Mouse (Mus musculus) lung, embryonic 15.5 days (tissue): Measurements from ENCODE around the gene Tcstv1. TPM values are rescaled to one million over a fixed set of nuclear protein-coding genes. Genes with fewer than 3 reads are reported as not detected.
"Not testable (repeated sequence)": the region's sequence is repeated elsewhere in the genome, so short reads cannot be mapped to it uniquely, and the experiment has no call there.

Source experiments
- ATAC-seq: fragments of 200-750 bp; cut with Nextera tagmentation; 2 replicates; pipeline ENCODE4 v1.8.0; 2017; ENCODE audit warnings: moderate number of reproducible peaks, borderline replicate concordance; ENCODE audit not compliant: low FRiP score, low TSS enrichment; ENCODE audit errors: extremely low read depth
- H3K27ac ChIP-seq: fragments of 300-500 bp; sonication (generic); 2 replicates; pipeline ENCODE4 v1.5.1; 2015; ENCODE audit warnings: moderate library complexity, mild to moderate bottlenecking, inconsistent platforms
- H3K27me3 ChIP-seq: fragments of 300-500 bp; sonication (generic); 2 replicates; pipeline ENCODE4 v1.6.1; 2015; ENCODE audit warnings: inconsistent platforms
- H3K36me3 ChIP-seq: fragments of 300-500 bp; sonication (generic); 2 replicates; pipeline ENCODE4 v1.6.1; 2015; ENCODE audit warnings: inconsistent platforms
- H3K4me1 ChIP-seq: fragments of 300-500 bp; sonication (generic); 2 replicates; pipeline ENCODE4 v1.6.1; 2015; ENCODE audit warnings: inconsistent platforms
- H3K4me2 ChIP-seq: fragments of 300-500 bp; sonication (generic); 2 replicates; pipeline ENCODE4 v1.6.1; 2015; ENCODE audit warnings: inconsistent platforms, mild to moderate bottlenecking, moderate library complexity
- H3K4me3 ChIP-seq: fragments of 300-500 bp; sonication (generic); 2 replicates; pipeline ENCODE4 v1.5.1; 2015; ENCODE audit warnings: mild to moderate bottlenecking, inconsistent platforms
- H3K9ac ChIP-seq: fragments of 300-500 bp; sonication (generic); 2 replicates; pipeline ENCODE4 v1.6.1; 2015; ENCODE audit warnings: inconsistent platforms
- H3K9me3 ChIP-seq: fragments of 300-500 bp; sonication (generic); 2 replicates; pipeline ENCODE4 v1.6.1; 2016; ENCODE audit warnings: inconsistent platforms
- WGBS: fragments of 180-500 bp; shearing (Covaris S2); methylation state at CpG from one replicate; pipeline ENCODE4 v1.1.7; 2015; 5-methylcytosine and 5-hydroxymethylcytosine counted together
- polyA plus RNA-seq: library from polyadenylated mRNA; unstranded; fragments of >200 nt; fragmentation: Nextera tagmentation; extraction: Ambion mirVana; gene quantifications from 2 replicates; pipeline ENCODE4 v1.2.1, GENCODE M21; 2015

Gene Tcstv1
- not detected in 2 replicates for polyA plus RNA-seq

DNA sequence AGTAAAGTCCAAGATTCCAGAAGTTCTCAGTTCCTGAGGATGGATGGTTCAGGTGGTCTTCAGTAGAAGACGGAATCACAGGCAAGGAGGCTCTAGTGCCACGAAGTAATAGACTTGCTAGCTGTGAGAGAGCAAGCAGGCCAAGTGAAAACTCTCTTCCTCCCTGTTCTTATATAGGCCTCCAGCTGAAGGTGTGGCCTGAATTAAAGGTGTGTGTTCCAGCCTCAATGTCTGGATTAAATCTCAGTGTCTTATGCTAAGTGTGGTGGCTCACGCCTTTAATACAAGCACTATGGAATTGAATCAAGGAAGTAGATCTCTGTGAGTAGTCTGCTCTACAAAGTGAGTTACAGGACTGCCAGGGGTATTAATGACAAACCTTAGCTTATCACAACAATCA, at the start of gene Tcstv1:
TSS of gene Tcstv1 (minus strand) at position 101 of the 400 bp plus-strand sequence.
- H3K9ac ChIP-seq, H3K9me3 ChIP-seq, ATAC-seq, H3K4me2 ChIP-seq, H3K27ac ChIP-seq, H3K36me3 ChIP-seq, H3K4me3 ChIP-seq, H3K27me3 ChIP-seq, H3K4me1 ChIP-seq: not testable (repeated sequence)
- 73% methylated on average over 3 of the region's 3 CpGs for WGBS

DNA sequence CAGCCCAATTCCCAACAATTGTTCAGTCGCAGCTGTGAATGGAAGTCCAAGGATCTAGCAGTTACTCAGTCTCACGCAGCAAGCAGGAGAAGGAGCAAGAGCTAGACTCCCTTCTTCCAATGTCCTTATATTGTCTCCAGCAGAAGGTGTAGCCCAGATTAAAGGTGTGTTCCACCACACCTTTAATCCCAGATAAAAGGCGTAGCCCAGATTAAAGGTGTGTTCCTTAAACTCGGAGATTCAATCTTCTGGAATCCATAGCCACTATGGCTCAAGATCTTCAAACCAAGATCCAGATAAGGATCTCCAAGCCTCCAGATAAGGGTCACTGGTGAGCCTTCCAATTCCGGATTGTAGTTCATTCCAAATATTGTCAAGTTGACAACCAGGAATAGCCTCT, 34.6 kb upstream of the Tcstv1 start, which contains the start of gene Gm21761:
TSS of gene Gm21761 (minus strand) at position 101 of the 400 bp plus-strand sequence.
- not testable (repeated sequence) for H3K4me2 ChIP-seq, H3K9me3 ChIP-seq, H3K36me3 ChIP-seq, H3K27ac ChIP-seq, H3K4me3 ChIP-seq, ATAC-seq, H3K4me1 ChIP-seq, H3K9ac ChIP-seq, H3K27me3 ChIP-seq
- 60% methylated on average over 1 of the region's 5 CpGs for whole genome bisulfite sequencing

- ATAC-seq, H3K4me1 ChIP-seq, H3K4me3 ChIP-seq, H3K27me3 ChIP-seq, H3K36me3 ChIP-seq, H3K27ac ChIP-seq, H3K9ac ChIP-seq, H3K4me2 ChIP-seq, H3K9me3 ChIP-seq: not testable (repeated sequence)
- WGBS, result 84% methylated on average over 3 of the region's 3 CpGs
These were observed 30.2 kb upstream of the Tcstv1 start for GRCm38 (mm10) chr13:119924597-119925340.

DNA sequence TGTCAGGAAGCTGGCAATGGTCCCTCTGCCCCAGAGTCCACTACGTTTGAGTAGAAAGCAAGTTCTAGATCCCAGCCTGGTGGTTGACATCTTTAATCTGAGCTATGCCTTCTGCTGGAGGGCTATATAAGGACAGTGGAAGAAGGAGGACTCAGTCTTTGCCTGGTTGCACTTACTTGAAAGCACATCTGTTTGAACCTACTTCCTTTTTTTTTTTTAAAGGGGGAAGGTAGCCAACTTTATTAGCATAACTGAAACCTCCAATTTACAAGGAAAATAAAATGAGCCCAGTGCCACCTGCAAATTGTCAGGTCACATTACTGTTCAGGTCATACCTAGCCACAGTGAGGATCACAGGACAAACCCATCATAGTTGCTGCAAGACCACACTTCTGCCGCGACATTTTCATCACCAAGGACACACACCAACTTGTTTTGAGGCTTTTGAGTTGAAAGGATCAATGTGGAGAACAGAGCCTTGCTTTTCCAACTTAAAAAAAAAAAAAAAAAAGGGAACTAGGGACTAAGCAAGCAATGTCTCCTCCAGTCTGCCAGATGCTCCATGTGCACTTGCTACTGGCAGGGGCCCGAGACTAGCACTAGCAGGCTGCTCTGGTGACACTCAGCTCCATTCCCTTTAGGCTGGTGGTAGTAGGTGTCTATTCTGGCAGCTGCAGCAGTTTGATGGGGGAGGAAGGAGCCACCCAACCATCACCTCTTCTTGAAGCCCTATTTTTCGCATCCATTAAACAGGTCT, 22.6 kb upstream of the Tcstv1 start:
- not testable (repeated sequence) for H3K9ac ChIP-seq, H3K27ac ChIP-seq, H3K9me3 ChIP-seq, ATAC-seq, H3K36me3 ChIP-seq, H3K4me2 ChIP-seq, H3K4me3 ChIP-seq, H3K27me3 ChIP-seq, H3K4me1 ChIP-seq
- WGBS, result 78% methylated on average over 4 of the region's 5 CpGs

DNA sequence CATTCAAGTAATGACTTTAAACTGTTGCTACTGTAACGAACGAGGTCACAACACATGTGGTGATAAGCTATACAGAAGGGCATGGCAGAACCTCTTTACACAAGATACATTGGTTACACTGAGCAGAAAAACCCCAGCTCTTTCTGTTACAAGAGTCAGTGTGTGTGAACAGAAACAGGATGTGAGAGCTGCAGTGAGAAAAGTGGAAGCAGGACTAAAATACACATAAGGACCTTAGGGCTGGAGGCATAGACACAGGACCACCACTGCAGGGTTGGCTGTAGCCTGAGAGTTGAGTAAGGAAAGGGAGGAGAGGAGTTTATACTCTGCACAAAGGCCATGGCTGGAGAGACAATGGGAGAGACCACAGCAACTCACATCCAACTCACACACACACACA, 21.9 kb upstream of the Tcstv1 start:
- H3K4me1 ChIP-seq, H3K9ac ChIP-seq, H3K27ac ChIP-seq, ATAC-seq, H3K36me3 ChIP-seq, H3K4me2 ChIP-seq, H3K4me3 ChIP-seq, H3K9me3 ChIP-seq, H3K27me3 ChIP-seq: not testable (repeated sequence)
- 51% methylated on average over 2 of the region's 2 CpGs for WGBS

GRCm38 (mm10) chr13:119898549-119898948, 4.0 kb upstream of the Tcstv1 start:
- not testable (repeated sequence) for H3K9me3 ChIP-seq, H3K27ac ChIP-seq, H3K4me3 ChIP-seq, H3K4me2 ChIP-seq, H3K27me3 ChIP-seq, ATAC-seq, H3K36me3 ChIP-seq, H3K9ac ChIP-seq, H3K4me1 ChIP-seq
- 42% methylated on average over 5 of the region's 5 CpGs for WGBS

- not testable (repeated sequence) for H3K4me1 ChIP-seq, H3K27ac ChIP-seq, H3K4me2 ChIP-seq, H3K9ac ChIP-seq, H3K9me3 ChIP-seq, H3K36me3 ChIP-seq, ATAC-seq, H3K27me3 ChIP-seq, H3K4me3 ChIP-seq
- WGBS, result 44% methylated on average over 4 of the region's 4 CpGs
These were observed 7.7 kb downstream of the Tcstv1 start for GRCm38 (mm10) chr13:119886896-119887295.

DNA sequence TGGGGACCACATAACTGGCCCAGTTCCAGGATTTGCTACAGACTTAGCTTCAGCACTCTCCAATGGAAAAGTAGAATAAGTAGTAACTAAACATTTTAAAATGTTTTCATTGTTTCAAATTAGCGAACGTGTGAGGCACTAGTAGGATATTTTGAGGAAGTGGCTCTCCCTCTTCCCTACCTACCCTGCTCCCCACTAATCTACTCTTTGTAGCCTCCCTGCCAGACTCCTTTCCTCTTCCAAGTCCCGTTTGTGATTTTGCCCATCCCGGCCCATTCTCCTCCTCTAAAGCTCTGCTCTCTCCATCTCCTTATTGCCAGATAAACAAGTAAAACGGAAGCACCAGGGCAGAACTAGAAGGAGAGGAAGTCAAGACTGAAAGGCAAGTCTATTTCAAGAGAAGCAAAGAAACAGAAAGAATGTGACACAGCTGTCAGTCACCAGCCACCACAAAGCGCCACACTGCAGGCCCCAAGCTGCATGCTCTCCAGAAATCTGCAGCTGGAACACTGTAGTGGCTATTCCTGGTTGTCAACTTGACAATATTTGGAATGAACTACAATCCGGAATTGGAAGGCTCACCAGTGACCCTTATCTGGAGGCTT, 30.1 kb downstream of the Tcstv1 start:
- not testable (repeated sequence) for H3K4me1 ChIP-seq, H3K9me3 ChIP-seq, H3K27me3 ChIP-seq, H3K36me3 ChIP-seq, H3K9ac ChIP-seq, H3K4me2 ChIP-seq, H3K27ac ChIP-seq, ATAC-seq, H3K4me3 ChIP-seq
- WGBS, result 60% methylated on average over 6 of the region's 7 CpGs

DNA sequence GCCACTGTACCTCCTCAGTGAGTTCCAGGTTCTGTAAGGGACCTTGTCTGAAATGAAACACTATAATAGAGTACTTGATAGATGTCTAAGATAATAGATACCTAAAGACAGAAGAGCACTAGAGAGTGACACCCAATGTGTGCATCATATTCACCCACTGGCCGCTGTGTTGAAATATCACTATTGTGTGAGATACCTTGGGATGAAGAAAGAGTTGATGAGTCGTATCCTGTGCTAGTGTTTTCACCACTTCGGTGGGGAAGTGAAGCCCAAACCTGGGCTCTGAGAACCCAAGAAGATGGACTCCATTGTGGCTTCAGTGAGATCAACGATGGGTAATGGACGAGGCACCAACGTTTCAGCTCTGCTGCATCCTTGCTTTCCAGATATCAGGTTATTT, 32.2 kb downstream of the Tcstv1 start:
- H3K27ac ChIP-seq, H3K36me3 ChIP-seq, H3K9me3 ChIP-seq, H3K4me1 ChIP-seq, H3K27me3 ChIP-seq, H3K4me3 ChIP-seq, ATAC-seq, H3K9ac ChIP-seq, H3K4me2 ChIP-seq: not testable (repeated sequence)
- no CpG with 5 or more reads among the region's 6 CpGs for WGBS

Other genes starting within 250 kb of the Tcstv1 start
- 109 and 115 TPM in 2 replicates for gene Hmgcs1, start 204.4 kb downstream of the Tcstv1 start, polyA plus RNA-seq
- gene Nim1k, start 138.9 kb downstream of the Tcstv1 start, polyA plus RNA-seq, result 0.97 and 1.0 TPM in 2 replicates
- gene Zfp131, start 103.9 kb downstream of the Tcstv1 start, polyA plus RNA-seq, result 38.1 and 39.5 TPM in 2 replicates
- gene AF067063, start 64.6 kb downstream of the Tcstv1 start, polyA plus RNA-seq, result not detected in 2 replicates
- gene D13Ertd608e, start 58.8 kb downstream of the Tcstv1 start, polyA plus RNA-seq, result not detected in 2 replicates
- not detected in 2 replicates for gene Gm21761, start 34.5 kb upstream of the Tcstv1 start, polyA plus RNA-seq
- gene B020031M17Rik, start 56.0 kb upstream of the Tcstv1 start, polyA plus RNA-seq, result not detected in 2 replicates
- gene Gm36079, start 132.2 kb upstream of the Tcstv1 start, polyA plus RNA-seq, result not detected in 2 replicates
- not detected in 2 replicates for gene Gm21188, start 157.4 kb upstream of the Tcstv1 start, polyA plus RNA-seq
- not detected in 2 replicates for gene Gm20767, start 245.5 kb upstream of the Tcstv1 start, polyA plus RNA-seq